Mouse (Mus musculus) myocyte (in vitro differentiated cells): ENCODE results near the gene Ifi47.

Source experiments
- CEBPB ChIP-seq: IDR thresholded peaks from 2 replicates; pipeline ENCODE4 v1.6.1; 2011; ENCODE audit warnings: mild to moderate bottlenecking, moderate library complexity; ENCODE audit not compliant: poor library complexity, insufficient read depth, severe bottlenecking
- E2F4 ChIP-seq: IDR thresholded peaks from one replicate; pipeline ENCODE4 v1.6.1; 2011; ENCODE audit warnings: mild to moderate bottlenecking, control low read depth, moderate library complexity; ENCODE audit not compliant: insufficient read depth
- MAX ChIP-seq: IDR thresholded peaks from one replicate; pipeline ENCODE4 v1.6.1; 2011; ENCODE audit warnings: low read depth, mild to moderate bottlenecking, control low read depth
- MYOD1 ChIP-seq, 3 experiments: IDR thresholded peaks; one replicate each; pipeline ENCODE4 v1.6.1; 2011; ENCODE audit warnings: control low read depth in 2 of 3, low read depth in 2 of 3, mild to moderate bottlenecking in 2 of 3, moderate library complexity in 1 of 3; ENCODE audit not compliant: insufficient read length in 2 of 3, control insufficient read depth in 1 of 3
- MYOG ChIP-seq, 3 experiments: IDR thresholded peaks; one replicate each; pipeline ENCODE4 v1.6.1; 2011; ENCODE audit warnings: control low read depth in 2 of 3, low read depth in 2 of 3, mild to moderate bottlenecking in 2 of 3; ENCODE audit not compliant: insufficient read length in 2 of 3, control insufficient read depth in 1 of 3, insufficient read depth in 1 of 3
- POLR2A ChIP-seq: IDR thresholded peaks from one replicate; pipeline ENCODE4 v1.6.1; 2011; ENCODE audit warnings: low read depth, mild to moderate bottlenecking, control low read depth, moderate library complexity; ENCODE audit not compliant: insufficient read length
- POLR2AphosphoS2 ChIP-seq: IDR thresholded peaks from one replicate; pipeline ENCODE4 v1.6.1; 2011; ENCODE audit warnings: low read depth, control low read depth; ENCODE audit not compliant: insufficient read length
- REST ChIP-seq: IDR thresholded peaks from one replicate; pipeline ENCODE4 v1.6.1; 2011; ENCODE audit warnings: mild to moderate bottlenecking, control low read depth, moderate library complexity; ENCODE audit not compliant: insufficient read depth, insufficient read length
- SRF ChIP-seq: IDR thresholded peaks from one replicate; pipeline ENCODE4 v1.6.1; 2011; ENCODE audit warnings: low read depth; ENCODE audit not compliant: control insufficient read depth, insufficient read length
- TCF12 ChIP-seq: IDR thresholded peaks from one replicate; pipeline ENCODE4 v1.6.1; 2011; ENCODE audit warnings: mild to moderate bottlenecking, control low read depth; ENCODE audit not compliant: poor library complexity, insufficient read depth, severe bottlenecking
- TCF3 ChIP-seq: IDR thresholded peaks from one replicate; pipeline ENCODE4 v1.6.1; 2011; ENCODE audit warnings: low read depth, control low read depth; ENCODE audit not compliant: insufficient read length
- USF1 ChIP-seq: IDR thresholded peaks from one replicate; pipeline ENCODE4 v1.6.1; 2011; ENCODE audit warnings: low read depth, mild to moderate bottlenecking, control low read depth, moderate library complexity

- TF ChIP-seq USF1, result no peak
- no peak for TF ChIP-seq POLR2A
- TF ChIP-seq MYOD1 (IDR thresholded peaks at IDR 0.05; ENCODE audit: control insufficient read depth in 1 of 3, insufficient read length in 2 of 3, low read depth in 2 of 3), result no peak
- no peak for TF ChIP-seq REST
- TF ChIP-seq E2F4, result no peak
- no peak for TF ChIP-seq CEBPB
- no peak for TF ChIP-seq POLR2AphosphoS2
- TF ChIP-seq TCF3, result no peak
- no peak for TF ChIP-seq MAX
- TF ChIP-seq MYOG (IDR thresholded peaks at IDR 0.05; ENCODE audit: control insufficient read depth in 1 of 3, insufficient read depth in 1 of 3, insufficient read length in 2 of 3, low read depth in 2 of 3), result no peak
- TF ChIP-seq SRF, result no peak
- no peak for TF ChIP-seq TCF12
Observed at GRCm38 (mm10) chr11:49093861-49094660, 17.7 kb downstream of the Ifi47 start.
